Mouse (Mus musculus): ENCODE results near the gene Tbca. TPM values are rescaled to one million over a fixed set of nuclear protein-coding genes. Genes with fewer than 3 reads are reported as not detected.

Gene Tbca
- polyA plus RNA-seq, 1 experiment from 2014 or later = 245 TPM

GRCm38 (mm10) chr13:94874656-94875395 lies 86.1 kb downstream of the Tbca start:
- no peak for DNase-seq (ENCODE audit: low spot score)
- Histone ChIP-seq H3K27me3 (ENCODE audit: low read depth, poor library complexity, severe bottlenecking) (peaks cover 100% of the 10 kb centered on the region), H3K27ac (replicated peaks) (no peak overlapping the region), H3K9me3 (replicated peaks) (no peaks in the 10 kb centered on the region), H3K4me1 (peaks cover 22% of the 10 kb centered on the region), H3K36me3 (no peaks in the 10 kb centered on the region), H3K4me3 (peak overlapping the region; percentile 16; the same call in 1 of the 2 replicates)
- WGBS = under 1% methylated on average over 23 of the region's 23 CpGs

GRCm38 (mm10) chr13:94875396-94875880 lies 86.7 kb downstream of the Tbca start, which contains the start of gene Otp:
TSS of gene Otp (plus strand) at chr13:94875602.
- Histone ChIP-seq H3K27me3 (ENCODE audit: low read depth, poor library complexity, severe bottlenecking) (peaks cover 100% of the 10 kb centered on the region), H3K27ac (replicated peaks) (no peak within 1 kb of the TSS), H3K4me1 (peaks cover 22% of the 10 kb centered on the region), H3K36me3 (no peaks in the 10 kb centered on the region), H3K4me3 (peak within 1 kb of the TSS; percentile 16; the same call in 1 of the 2 replicates), H3K9me3 (replicated peaks) (no peaks in the 10 kb centered on the region)
- peak; percentile 78 for DNase-seq (ENCODE audit: low spot score)
- WGBS = under 1% methylated on average over 30 of the region's 30 CpGs

- under 1% methylated on average over 30 of the region's 30 CpGs for WGBS
- Histone ChIP-seq H3K27ac (replicated peaks) (no peak overlapping the region), H3K4me1 (peaks cover 19% of the 10 kb centered on the region), H3K4me3 (no peak overlapping the region), H3K9me3 (replicated peaks) (no peaks in the 10 kb centered on the region), H3K36me3 (no peaks in the 10 kb centered on the region), H3K27me3 (ENCODE audit: low read depth, poor library complexity, severe bottlenecking) (peaks cover 100% of the 10 kb centered on the region)
- peak; percentile 51 for DNase-seq (ENCODE audit: low spot score)
These were observed 87.8 kb downstream of the Tbca start for GRCm38 (mm10) chr13:94876286-94877210.

GRCm38 (mm10) chr13:94877211-94877590 lies 88.5 kb downstream of the Tbca start:
- peaks cover 19% of the 10 kb centered on the region for H3K4me1 ChIP-seq
- DNase-seq (ENCODE audit: low spot score) = peak; percentile 44
- H3K27ac ChIP-seq (replicated peaks) = no peak overlapping the region
- H3K9me3 ChIP-seq (replicated peaks) = no peaks in the 10 kb centered on the region
- under 1% methylated on average over 27 of the region's 27 CpGs for WGBS
- H3K4me3 ChIP-seq = no peak overlapping the region
- H3K36me3 ChIP-seq = no peaks in the 10 kb centered on the region
- H3K27me3 ChIP-seq (ENCODE audit: low read depth, poor library complexity, severe bottlenecking) = peaks cover 100% of the 10 kb centered on the region

GRCm38 (mm10) chr13:94877991-94878745 lies 89.5 kb downstream of the Tbca start:
- no peaks in the 10 kb centered on the region for H3K9me3 ChIP-seq (replicated peaks)
- H3K27me3 ChIP-seq (ENCODE audit: low read depth, poor library complexity, severe bottlenecking) = peaks cover 100% of the 10 kb centered on the region
- peaks cover 25% of the 10 kb centered on the region for H3K4me1 ChIP-seq
- no peak overlapping the region for H3K27ac ChIP-seq (replicated peaks)
- 11% methylated on average over 10 of the region's 10 CpGs for WGBS
- H3K36me3 ChIP-seq = no peaks in the 10 kb centered on the region
- H3K4me3 ChIP-seq = no peak overlapping the region
- no peak for DNase-seq (ENCODE audit: low spot score)

- no peak overlapping the region for H3K4me3 ChIP-seq
- H3K27ac ChIP-seq (replicated peaks) = no peak overlapping the region
- H3K4me1 ChIP-seq = peaks cover 27% of the 10 kb centered on the region
- peak; percentile 40 for DNase-seq (ENCODE audit: low spot score)
- H3K27me3 ChIP-seq (ENCODE audit: low read depth, poor library complexity, severe bottlenecking) = peaks cover 100% of the 10 kb centered on the region
- WGBS = 1% methylated on average over 3 of the region's 3 CpGs
- no peaks in the 10 kb centered on the region for H3K36me3 ChIP-seq
- H3K9me3 ChIP-seq (replicated peaks) = no peaks in the 10 kb centered on the region
These were observed 92.5 kb downstream of the Tbca start for GRCm38 (mm10) chr13:94881201-94881600.

- no peak overlapping the region for H3K4me3 ChIP-seq
- WGBS = 1% methylated on average over 10 of the region's 10 CpGs
These were observed 93.5 kb downstream of the Tbca start for GRCm38 (mm10) chr13:94882221-94882620.

GRCm38 (mm10) chr13:94882711-94883145 lies 94.0 kb downstream of the Tbca start:
- DNase-seq (ENCODE audit: low spot score) = no peak
- under 1% methylated on average over 37 of the region's 37 CpGs for WGBS
- no peak overlapping the region; the same call in 1 of the 2 replicates for H3K27ac ChIP-seq (replicated peaks)

More at GRCm38 (mm10) chr13:94882221-94882620, 93.5 kb downstream of the Tbca start:
- Histone ChIP-seq H3K27me3 (ENCODE audit: low read depth, poor library complexity, severe bottlenecking) (peaks cover 100% of the 10 kb centered on the region), H3K36me3 (no peaks in the 10 kb centered on the region), H3K9me3 (replicated peaks) (no peaks in the 10 kb centered on the region), H3K27ac (replicated peaks) (no peak overlapping the region), H3K4me1 (peaks cover 27% of the 10 kb centered on the region)
- DNase-seq (ENCODE audit: low spot score) = peak; percentile 33

GRCm38 (mm10) chr13:94883163-94883965 lies 94.7 kb downstream of the Tbca start:
- peak overlapping the region; percentile 55 for H3K4me3 ChIP-seq
- peaks cover 100% of the 10 kb centered on the region for H3K27me3 ChIP-seq (ENCODE audit: low read depth, poor library complexity, severe bottlenecking)
- H3K4me1 ChIP-seq = peaks cover 27% of the 10 kb centered on the region
- no peak overlapping the region; the same call in 1 of the 2 replicates for H3K27ac ChIP-seq (replicated peaks)
- peak; percentile 73 for DNase-seq (ENCODE audit: low spot score)
- no peaks in the 10 kb centered on the region for H3K36me3 ChIP-seq
- H3K9me3 ChIP-seq (replicated peaks) = no peaks in the 10 kb centered on the region
- WGBS = 2% methylated on average over 93 of the region's 95 CpGs

More at GRCm38 (mm10) chr13:94882711-94883145, 94.0 kb downstream of the Tbca start:
- peaks cover 27% of the 10 kb centered on the region for H3K4me1 ChIP-seq
- peaks cover 100% of the 10 kb centered on the region for H3K27me3 ChIP-seq (ENCODE audit: low read depth, poor library complexity, severe bottlenecking)
- peak overlapping the region; percentile 55 for H3K4me3 ChIP-seq
- no peaks in the 10 kb centered on the region for H3K9me3 ChIP-seq (replicated peaks)
- no peaks in the 10 kb centered on the region for H3K36me3 ChIP-seq

GRCm38 (mm10) chr13:94883966-94884960 lies 95.6 kb downstream of the Tbca start:
- peak; percentile 67 for DNase-seq (ENCODE audit: low spot score)

More at GRCm38 (mm10) chr13:94883966-94884960, 95.6 kb downstream of the Tbca start:
- Histone ChIP-seq H3K4me1 (peaks cover 27% of the 10 kb centered on the region), H3K36me3 (no peaks in the 10 kb centered on the region), H3K27ac (replicated peaks) (no peak overlapping the region; the same call in 1 of the 2 replicates), H3K4me3 (peak overlapping the region; percentile 55), H3K9me3 (replicated peaks) (no peaks in the 10 kb centered on the region), H3K27me3 (ENCODE audit: low read depth, poor library complexity, severe bottlenecking) (peaks cover 100% of the 10 kb centered on the region)
- WGBS = 1% methylated on average over 36 of the region's 36 CpGs
